Mouse (Mus musculus): Measurements from ENCODE around the gene Dlgap4. TPM values are rescaled to one million over a fixed set of nuclear protein-coding genes. Genes with fewer than 3 reads are reported as not detected.

The Dlgap4 gene
- polyA plus RNA-seq, 1 experiment from 2014 or later: 50.0 TPM

- no peak overlapping the region for H3K27ac ChIP-seq (ENCODE audit: low read depth, low read length)
- H3K27me3 ChIP-seq (replicated peaks; ENCODE audit: control insufficient read depth, insufficient read depth, low read length): no peaks in the 10 kb centered on the region
- no peaks in the 10 kb centered on the region for H3K36me3 ChIP-seq (ENCODE audit: control insufficient read depth, insufficient read depth, low read length)
- no peak overlapping the region for H3K4me2 ChIP-seq
- 82% methylated on average over 8 of the region's 8 CpGs for WGBS
- DNase-seq (ENCODE audit: low spot score) (no peak), ATAC-seq (replicated peaks; ENCODE audit: low FRiP score) (no peak)
- H3K4me3 ChIP-seq (ENCODE audit: low read depth, low read length): no peak overlapping the region
- H3K9me3 ChIP-seq (ENCODE audit: control insufficient read depth, low read length): no peaks in the 10 kb centered on the region
- no peak overlapping the region for H3K9ac ChIP-seq (ENCODE audit: low read depth, low read length)
- H3K4me1 ChIP-seq (replicated peaks; ENCODE audit: control insufficient read depth, insufficient read depth, low read length): no peaks in the 10 kb centered on the region
Observed at GRCm38 (mm10) chr2:156657522-156657921, 44.0 kb downstream of the Dlgap4 start.

- no peak overlapping the region for H3K4me2 ChIP-seq
- H3K27ac ChIP-seq (ENCODE audit: low read depth, low read length): no peak overlapping the region
- H3K27me3 ChIP-seq (replicated peaks; ENCODE audit: control insufficient read depth, insufficient read depth, low read length): no peaks in the 10 kb centered on the region
- ATAC-seq (replicated peaks; ENCODE audit: low FRiP score): no peak
- H3K4me3 ChIP-seq (ENCODE audit: low read depth, low read length): no peak overlapping the region
- no peak overlapping the region for H3K9ac ChIP-seq (ENCODE audit: low read depth, low read length)
- H3K4me1 ChIP-seq (replicated peaks; ENCODE audit: control insufficient read depth, insufficient read depth, low read length): no peaks in the 10 kb centered on the region
- no peak for DNase-seq (ENCODE audit: low spot score)
- WGBS: 79% methylated on average over 10 of the region's 10 CpGs
- no peaks in the 10 kb centered on the region for H3K36me3 ChIP-seq (ENCODE audit: control insufficient read depth, insufficient read depth, low read length)
- H3K9me3 ChIP-seq (ENCODE audit: control insufficient read depth, low read length): no peaks in the 10 kb centered on the region
Observed at GRCm38 (mm10) chr2:156658221-156658620, 44.7 kb downstream of the Dlgap4 start.

GRCm38 (mm10) chr2:156658751-156659150 is 45.2 kb downstream of the Dlgap4 start:
- Histone ChIP-seq H3K4me2 (no peak overlapping the region), H3K4me1 (replicated peaks; ENCODE audit: control insufficient read depth, insufficient read depth, low read length) (no peaks in the 10 kb centered on the region), H3K9me3 (ENCODE audit: control insufficient read depth, low read length) (no peaks in the 10 kb centered on the region), H3K4me3 (ENCODE audit: low read depth, low read length) (no peak overlapping the region), H3K27ac (ENCODE audit: low read depth, low read length) (no peak overlapping the region), H3K9ac (ENCODE audit: low read depth, low read length) (no peak overlapping the region), H3K36me3 (ENCODE audit: control insufficient read depth, insufficient read depth, low read length) (no peaks in the 10 kb centered on the region), H3K27me3 (replicated peaks; ENCODE audit: control insufficient read depth, insufficient read depth, low read length) (no peaks in the 10 kb centered on the region)
- 56% methylated on average over 7 of the region's 7 CpGs for WGBS
- no peak for ATAC-seq (replicated peaks; ENCODE audit: low FRiP score)
- DNase-seq (ENCODE audit: low spot score): no peak

- Histone ChIP-seq H3K4me2 (no peak overlapping the region), H3K4me3 (ENCODE audit: low read depth, low read length) (no peak overlapping the region), H3K4me1 (replicated peaks; ENCODE audit: control insufficient read depth, insufficient read depth, low read length) (no peaks in the 10 kb centered on the region), H3K36me3 (ENCODE audit: control insufficient read depth, insufficient read depth, low read length) (no peaks in the 10 kb centered on the region), H3K9ac (ENCODE audit: low read depth, low read length) (no peak overlapping the region), H3K27me3 (replicated peaks; ENCODE audit: control insufficient read depth, insufficient read depth, low read length) (no peaks in the 10 kb centered on the region), H3K27ac (ENCODE audit: low read depth, low read length) (no peak overlapping the region), H3K9me3 (ENCODE audit: control insufficient read depth, low read length) (no peaks in the 10 kb centered on the region)
- no peak for DNase-seq (ENCODE audit: low spot score)
- WGBS: 72% methylated on average over 6 of the region's 6 CpGs
- ATAC-seq (replicated peaks; ENCODE audit: low FRiP score): no peak
Observed at GRCm38 (mm10) chr2:156659981-156660380, 46.5 kb downstream of the Dlgap4 start.

- Histone ChIP-seq H3K27me3 (replicated peaks; ENCODE audit: control insufficient read depth, insufficient read depth, low read length) (no peaks in the 10 kb centered on the region), H3K9ac (ENCODE audit: low read depth, low read length) (no peak overlapping the region), H3K4me3 (ENCODE audit: low read depth, low read length) (no peak overlapping the region), H3K9me3 (ENCODE audit: control insufficient read depth, low read length) (no peaks in the 10 kb centered on the region), H3K4me2 (no peak overlapping the region), H3K27ac (ENCODE audit: low read depth, low read length) (no peak overlapping the region), H3K4me1 (replicated peaks; ENCODE audit: control insufficient read depth, insufficient read depth, low read length) (no peaks in the 10 kb centered on the region), H3K36me3 (ENCODE audit: control insufficient read depth, insufficient read depth, low read length) (no peaks in the 10 kb centered on the region)
- WGBS: 71% methylated on average over 10 of the region's 10 CpGs
- DNase-seq (ENCODE audit: low spot score): no peak
- no peak for ATAC-seq (replicated peaks; ENCODE audit: low FRiP score)
Observed at GRCm38 (mm10) chr2:156663162-156663561, 49.7 kb downstream of the Dlgap4 start.

- Histone ChIP-seq H3K9ac (ENCODE audit: low read depth, low read length) (no peak overlapping the region), H3K27me3 (replicated peaks; ENCODE audit: control insufficient read depth, insufficient read depth, low read length) (no peaks in the 10 kb centered on the region), H3K27ac (ENCODE audit: low read depth, low read length) (no peak overlapping the region), H3K36me3 (ENCODE audit: control insufficient read depth, insufficient read depth, low read length) (no peaks in the 10 kb centered on the region), H3K4me3 (ENCODE audit: low read depth, low read length) (no peak overlapping the region), H3K4me2 (no peak overlapping the region), H3K9me3 (ENCODE audit: control insufficient read depth, low read length) (no peaks in the 10 kb centered on the region), H3K4me1 (replicated peaks; ENCODE audit: control insufficient read depth, insufficient read depth, low read length) (no peaks in the 10 kb centered on the region)
- WGBS: 26% methylated on average over 5 of the region's 5 CpGs
- DNase-seq (ENCODE audit: low spot score) (no peak), ATAC-seq (replicated peaks; ENCODE audit: low FRiP score) (no peak)
Observed at GRCm38 (mm10) chr2:156664407-156664806, 50.9 kb downstream of the Dlgap4 start.

- Histone ChIP-seq H3K4me1 (replicated peaks; ENCODE audit: control insufficient read depth, insufficient read depth, low read length) (no peaks in the 10 kb centered on the region), H3K9me3 (ENCODE audit: control insufficient read depth, low read length) (no peaks in the 10 kb centered on the region), H3K4me3 (ENCODE audit: low read depth, low read length) (no peak overlapping the region), H3K4me2 (no peak overlapping the region), H3K36me3 (ENCODE audit: control insufficient read depth, insufficient read depth, low read length) (no peaks in the 10 kb centered on the region), H3K27me3 (replicated peaks; ENCODE audit: control insufficient read depth, insufficient read depth, low read length) (no peaks in the 10 kb centered on the region), H3K27ac (ENCODE audit: low read depth, low read length) (no peak overlapping the region), H3K9ac (ENCODE audit: low read depth, low read length) (no peak overlapping the region)
- no peak for DNase-seq (ENCODE audit: low spot score)
- 66% methylated on average over 8 of the region's 8 CpGs for WGBS
- ATAC-seq (replicated peaks; ENCODE audit: low FRiP score): no peak
Observed at GRCm38 (mm10) chr2:156664993-156665518, 51.6 kb downstream of the Dlgap4 start.

- H3K27me3 ChIP-seq (replicated peaks; ENCODE audit: control insufficient read depth, insufficient read depth, low read length): no peaks in the 10 kb centered on the region
- H3K36me3 ChIP-seq (ENCODE audit: control insufficient read depth, insufficient read depth, low read length): no peaks in the 10 kb centered on the region
- no peak overlapping the region for H3K4me3 ChIP-seq (ENCODE audit: low read depth, low read length)
- no peak overlapping the region for H3K27ac ChIP-seq (ENCODE audit: low read depth, low read length)
- DNase-seq (ENCODE audit: low spot score) (no peak), ATAC-seq (replicated peaks; ENCODE audit: low FRiP score) (no peak)
- WGBS: 80% methylated on average over 13 of the region's 13 CpGs
- no peak overlapping the region for H3K9ac ChIP-seq (ENCODE audit: low read depth, low read length)
- no peaks in the 10 kb centered on the region for H3K4me1 ChIP-seq (replicated peaks; ENCODE audit: control insufficient read depth, insufficient read depth, low read length)
- no peaks in the 10 kb centered on the region for H3K9me3 ChIP-seq (ENCODE audit: control insufficient read depth, low read length)
- no peak overlapping the region for H3K4me2 ChIP-seq
Observed at GRCm38 (mm10) chr2:156665620-156666196, 52.2 kb downstream of the Dlgap4 start.

- H3K27ac ChIP-seq (ENCODE audit: low read depth, low read length): no peak overlapping the region
- 50% methylated on average over 12 of the region's 12 CpGs for WGBS
- H3K4me1 ChIP-seq (replicated peaks; ENCODE audit: control insufficient read depth, insufficient read depth, low read length): no peaks in the 10 kb centered on the region
- no peaks in the 10 kb centered on the region for H3K27me3 ChIP-seq (replicated peaks; ENCODE audit: control insufficient read depth, insufficient read depth, low read length)
- no peak overlapping the region for H3K4me3 ChIP-seq (ENCODE audit: low read depth, low read length)
- DNase-seq (ENCODE audit: low spot score) (no peak), ATAC-seq (replicated peaks; ENCODE audit: low FRiP score) (no peak)
- no peaks in the 10 kb centered on the region for H3K9me3 ChIP-seq (ENCODE audit: control insufficient read depth, low read length)
- no peak overlapping the region for H3K9ac ChIP-seq (ENCODE audit: low read depth, low read length)
- H3K36me3 ChIP-seq (ENCODE audit: control insufficient read depth, insufficient read depth, low read length): no peaks in the 10 kb centered on the region
- no peak overlapping the region for H3K4me2 ChIP-seq
Observed at GRCm38 (mm10) chr2:156666231-156666630, 52.7 kb downstream of the Dlgap4 start.
